Mouse (Mus musculus): ENCODE measurements at regions not wholly inside any gene's neighbourhood (a gene's known extent, or its start where the extent isn't known, plus 50 kb on each side); places are given as distances from the start of the nearest gene placed in this dataset.

GRCm38 (mm10) chr2:9688176-9688575 is 192.9 kb upstream of the 4930412O13Rik start:
- DNase-seq (ENCODE audit: low spot score in 2 of 2): no peak

DNA sequence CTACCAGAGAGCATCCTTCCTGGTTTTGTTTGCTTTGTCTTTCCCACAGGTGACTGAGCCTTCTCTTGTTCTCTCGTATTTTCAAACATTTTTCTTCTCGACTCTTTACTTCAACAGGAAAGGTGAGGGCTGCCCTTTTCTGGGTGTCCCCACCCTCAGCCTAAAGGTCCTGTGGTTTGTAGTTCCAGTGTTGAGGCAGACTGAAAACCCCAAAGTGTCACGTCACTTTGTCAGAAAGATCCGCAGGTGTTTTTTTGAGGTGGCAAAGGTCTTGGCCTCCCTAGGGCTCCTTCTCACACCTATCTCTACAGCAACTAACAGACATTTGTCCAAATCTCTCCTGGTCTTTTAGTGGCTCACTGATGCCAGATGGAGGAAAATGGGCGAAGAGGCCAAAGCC is 191.5 kb upstream of the 4930412O13Rik start:
- DNase-seq (ENCODE audit: low spot score in 2 of 2): no peak

DNA sequence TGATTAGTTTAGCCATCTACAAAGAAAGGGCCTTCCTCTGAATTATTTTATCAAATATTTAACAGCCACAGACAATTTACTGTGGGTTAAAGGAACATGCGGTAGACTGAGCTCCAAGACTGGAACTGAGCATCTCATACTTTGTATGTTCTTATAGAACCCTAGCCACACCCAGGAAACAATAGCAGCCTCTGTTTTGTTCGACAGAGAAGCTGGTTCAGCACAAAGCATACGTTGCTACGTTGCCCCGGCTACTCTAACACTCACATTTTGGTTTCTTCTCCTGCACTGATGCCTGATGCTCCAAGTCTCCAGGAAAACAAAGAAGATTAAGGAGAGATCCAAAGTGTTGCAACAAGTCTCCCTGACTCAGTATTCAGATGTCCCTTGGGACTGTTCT is 189.5 kb upstream of the 4930412O13Rik start:
- DNase-seq (ENCODE audit: low spot score in 2 of 2): no peak

GRCm38 (mm10) chr2:9691906-9692305 is 189.1 kb upstream of the 4930412O13Rik start:
- DNase-seq (ENCODE audit: low spot score in 2 of 2): no peak

DNA sequence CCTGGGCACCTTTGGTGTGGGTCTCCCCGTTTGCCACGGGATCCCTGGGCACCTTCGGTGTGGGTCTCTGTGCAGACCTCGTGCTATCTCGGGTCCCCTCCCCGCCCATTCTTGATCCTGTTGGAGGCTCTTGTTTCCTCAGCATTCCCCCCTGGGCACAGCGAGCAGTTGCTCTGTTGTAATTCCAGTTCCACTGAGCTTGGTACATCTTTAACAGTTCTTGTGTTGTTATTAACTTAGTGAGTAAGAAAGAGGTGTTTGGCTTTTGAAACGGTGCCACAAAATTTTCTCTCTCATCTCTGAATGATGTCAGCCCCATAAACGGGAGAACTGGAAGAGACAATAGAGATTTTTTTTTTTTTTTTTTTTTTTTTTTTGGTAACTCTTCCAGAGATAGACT is 187.7 kb upstream of the 4930412O13Rik start:
- DNase-seq (ENCODE audit: low spot score in 2 of 2): no peak

GRCm38 (mm10) chr2:9694178-9694577 is 186.9 kb upstream of the 4930412O13Rik start:
- DNase-seq (ENCODE audit: low spot score in 2 of 2): no peak

- DNase-seq (ENCODE audit: low spot score in 2 of 2): no peak
Observed at GRCm38 (mm10) chr2:9697591-9698345, 183.3 kb upstream of the 4930412O13Rik start.

DNA sequence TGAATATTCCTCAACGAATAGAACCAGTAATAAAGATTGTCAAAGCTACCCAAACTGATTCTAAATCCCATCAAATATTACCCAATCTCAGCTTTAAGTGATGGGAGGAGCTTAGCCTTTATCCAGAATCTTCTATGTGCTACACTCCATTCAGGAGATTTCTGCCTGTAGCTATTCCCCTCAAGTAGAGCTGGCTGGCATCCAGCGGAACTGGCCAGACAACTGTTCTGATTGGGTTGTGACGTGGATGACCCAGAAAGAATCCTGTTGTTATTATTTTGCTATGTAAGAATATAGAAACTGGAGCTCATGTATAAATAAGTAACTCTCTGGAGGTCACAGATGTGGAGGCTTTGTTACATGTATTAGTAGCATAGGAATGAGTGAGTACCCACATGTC is 176.8 kb upstream of the 4930412O13Rik start:
- DNase-seq (ENCODE audit: low spot score in 2 of 2): no peak

- DNase-seq (ENCODE audit: low spot score in 2 of 2): no peak
Observed at GRCm38 (mm10) chr2:9709466-9709865, 171.6 kb upstream of the 4930412O13Rik start.

GRCm38 (mm10) chr2:9717904-9718303 is 163.1 kb upstream of the 4930412O13Rik start:
- no peak for DNase-seq (ENCODE audit: low spot score in 2 of 2)

GRCm38 (mm10) chr2:9733243-9733642 is 147.8 kb upstream of the 4930412O13Rik start:
- no peak for DNase-seq (ENCODE audit: low spot score in 2 of 2)

GRCm38 (mm10) chr2:9744181-9744580 is 136.9 kb upstream of the 4930412O13Rik start:
- DNase-seq (ENCODE audit: low spot score in 2 of 2): no peak

DNA sequence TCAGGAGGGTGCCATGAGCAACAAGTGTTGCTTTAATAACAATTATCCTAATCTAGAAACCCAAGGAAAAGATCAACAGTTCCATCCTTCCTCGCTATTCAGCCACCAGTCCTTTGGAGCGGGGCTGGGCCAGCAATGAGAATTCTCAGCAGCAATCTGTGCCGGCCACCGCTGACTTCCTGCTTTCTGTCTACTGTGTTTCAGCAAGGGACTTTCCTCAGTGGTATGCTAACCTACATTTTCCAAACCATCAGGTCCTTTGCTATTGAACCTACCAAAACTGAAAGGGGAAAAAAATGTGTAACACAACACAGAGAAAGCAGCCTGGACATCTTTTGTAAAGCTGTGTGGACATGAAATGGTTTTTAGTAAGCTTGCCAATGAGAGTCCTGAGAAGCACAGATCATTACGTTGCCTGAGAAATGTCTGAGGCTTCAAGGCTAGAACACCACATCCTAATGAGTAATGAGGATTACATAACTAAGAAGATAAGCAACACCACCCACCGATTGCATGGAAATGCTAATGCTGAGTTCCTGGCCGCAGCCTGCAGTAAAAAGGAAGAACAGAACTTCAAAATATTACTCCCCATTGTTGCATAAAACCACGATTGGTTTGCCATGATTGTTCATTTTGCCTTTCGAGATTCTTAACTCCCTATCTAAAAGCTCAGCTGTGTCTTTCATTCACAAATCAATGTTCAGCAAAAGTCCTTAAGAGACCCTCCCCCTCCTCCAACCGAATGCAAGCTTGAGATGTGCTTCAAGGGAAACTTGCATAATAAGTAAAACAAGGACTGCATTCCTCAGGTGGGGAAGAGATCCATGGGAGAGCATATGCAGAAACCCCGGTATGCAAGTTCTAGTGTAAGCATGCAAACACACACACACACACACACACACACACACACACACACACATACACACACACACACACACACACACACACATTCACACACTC is 130.9 kb upstream of the 4930412O13Rik start:
- no peak for DNase-seq (ENCODE audit: low spot score in 2 of 2)

GRCm38 (mm10) chr2:9753691-9754090 is 127.4 kb upstream of the 4930412O13Rik start:
- DNase-seq (ENCODE audit: low spot score in 2 of 2): no peak

GRCm38 (mm10) chr2:9754153-9754552 is 126.9 kb upstream of the 4930412O13Rik start:
- DNase-seq (ENCODE audit: low spot score in 2 of 2): no peak

- DNase-seq (ENCODE audit: low spot score in 2 of 2): no peak
Observed at GRCm38 (mm10) chr2:9757770-9758420, 123.2 kb upstream of the 4930412O13Rik start.

DNA sequence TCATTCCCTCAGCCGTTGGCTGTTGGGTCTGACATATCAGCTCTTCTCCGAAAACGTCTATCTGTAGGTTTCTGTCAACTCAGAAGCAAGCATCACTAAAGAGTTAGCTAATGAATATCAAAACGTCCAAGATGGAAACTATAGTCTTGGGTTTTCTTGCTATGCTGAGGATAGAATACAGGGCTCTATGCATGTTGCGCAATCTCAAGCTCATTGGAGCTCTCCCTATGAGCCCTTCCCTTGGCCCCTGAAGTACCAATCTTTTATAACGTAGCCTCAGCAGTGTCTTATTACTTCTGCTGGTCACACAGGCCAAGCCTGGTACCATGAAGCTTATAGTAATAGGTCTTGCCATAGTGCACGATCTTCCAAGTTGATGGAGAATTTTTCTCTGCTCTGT is 122.1 kb upstream of the 4930412O13Rik start:
- DNase-seq (ENCODE audit: low spot score in 2 of 2): no peak

DNA sequence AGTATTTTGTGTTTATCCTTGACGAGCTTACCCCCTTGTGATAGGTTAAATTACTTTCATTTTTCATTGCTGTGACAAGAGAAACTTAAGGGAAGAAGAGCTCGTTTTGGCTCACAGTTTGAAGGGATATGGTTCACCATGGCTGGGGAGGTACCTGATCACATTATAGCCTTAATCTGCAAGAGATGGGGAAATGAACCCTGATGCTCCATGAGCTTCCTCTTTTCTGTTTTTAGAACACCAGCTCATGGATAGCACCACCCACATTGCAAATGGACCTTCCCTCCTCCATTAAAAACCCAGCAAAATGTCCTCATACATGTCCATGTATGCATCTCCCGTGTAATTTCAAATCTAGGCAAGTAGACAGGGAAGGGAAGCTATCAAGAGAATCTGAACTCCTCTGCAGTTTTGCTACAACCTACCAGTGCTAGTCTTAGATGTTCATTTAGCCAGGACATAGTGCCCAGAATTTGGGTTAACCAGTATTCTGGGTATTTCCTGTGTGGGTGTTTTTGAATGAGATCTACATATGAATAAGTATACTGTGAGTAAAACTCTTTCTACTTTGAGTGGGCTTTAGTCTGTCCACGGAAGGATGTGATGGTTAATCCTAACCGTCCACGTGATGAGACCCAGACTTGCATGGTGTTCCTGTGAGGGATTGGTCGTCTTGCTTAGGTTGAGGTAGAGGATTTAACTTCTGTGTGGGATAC is 121.5 kb upstream of the 4930412O13Rik start:
- no peak for DNase-seq (ENCODE audit: low spot score in 2 of 2)

GRCm38 (mm10) chr2:9780159-9780558 is 100.9 kb upstream of the 4930412O13Rik start:
- DNase-seq (ENCODE audit: low spot score in 2 of 2): no peak

- DNase-seq (ENCODE audit: low spot score in 2 of 2): no peak
Observed at GRCm38 (mm10) chr2:9782698-9783097, 98.4 kb upstream of the 4930412O13Rik start.

DNA sequence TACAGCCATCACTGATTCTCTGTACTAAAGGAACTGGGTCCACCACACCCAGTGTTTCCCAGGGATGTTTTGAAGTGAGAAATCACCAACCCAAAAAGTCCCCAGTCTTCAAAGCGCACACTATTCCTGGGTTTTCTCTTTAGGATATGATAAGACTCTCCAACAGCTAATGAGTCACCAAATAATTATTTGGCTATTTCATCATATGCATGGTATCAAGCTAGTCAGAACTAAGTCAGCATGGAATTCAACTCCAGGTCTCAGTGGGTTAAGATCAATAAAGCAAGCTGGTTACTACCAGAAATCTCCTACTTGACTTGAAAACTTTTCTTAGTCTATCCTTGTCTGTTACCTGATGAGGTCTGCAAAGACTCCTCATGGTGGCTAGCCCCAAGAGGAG is 89.1 kb upstream of the 4930412O13Rik start:
- DNase-seq (ENCODE audit: low spot score in 2 of 2): no peak

DNA sequence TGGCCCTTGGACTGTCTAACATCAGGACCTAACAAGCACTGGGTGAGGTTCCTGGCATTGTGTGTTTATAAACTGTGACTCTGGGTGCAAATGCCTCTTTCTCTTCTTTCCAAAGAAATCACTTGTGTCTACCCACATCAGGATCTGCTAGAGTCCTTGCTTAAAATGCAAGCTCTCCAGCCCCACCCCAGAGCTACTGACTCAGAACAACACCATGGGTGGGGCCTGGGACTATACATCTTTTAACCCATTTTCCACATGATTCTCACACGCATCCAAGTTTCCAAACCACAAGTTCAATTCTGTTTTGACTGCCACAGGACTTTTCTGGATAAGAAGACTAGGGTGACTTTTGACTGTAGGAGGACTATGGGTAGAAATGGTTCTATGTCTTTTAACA is 88.7 kb upstream of the 4930412O13Rik start:
- no peak for DNase-seq (ENCODE audit: low spot score in 2 of 2)
